Mouse (Mus musculus): ENCODE measurements around the gene Mfap1b.

- no peak for TF ChIP-seq POLR2A (IDR thresholded peaks at IDR 0.05; ENCODE audit: extremely low read depth, insufficient read depth, low read length)
- TF ChIP-seq CTCF (IDR thresholded peaks at IDR 0.05; ENCODE audit: low read depth, low read length), result no peak
Observed at GRCm38 (mm10) chr2:121447006-121447405, 26.9 kb downstream of the Mfap1b start.
